Mouse (Mus musculus) heart, embryonic 14.5 days (tissue): ENCODE data around the gene Ccdc155. TPM values are rescaled to one million over a fixed set of nuclear protein-coding genes. Genes with fewer than 3 reads are reported as not detected.

Experiments
- ATAC-seq: fragments of 200-750 bp; cut with Nextera tagmentation; 2 replicates; pipeline ENCODE4 v1.8.0; 2017; ENCODE audit warnings: low read depth, moderate TSS enrichment; ENCODE audit not compliant: insufficient number of reproducible peaks, insufficient read depth, low FRiP score
- H3K27ac ChIP-seq, 2 experiments: fragments of 200-500 bp in 1 of 2; fragments of 300-500 bp in 1 of 2; sonication (generic) in 1 of 2; replicated peaks in 1 of 2; 2 replicates each; pipeline ENCODE4 v1.5.1; 2012 to 2014; ENCODE audit warnings: low read depth in 2 of 2, low read length in 2 of 2, control low read depth in 1 of 2, mild to moderate bottlenecking in 1 of 2, mixed read lengths in 1 of 2; ENCODE audit not compliant: control insufficient read depth in 1 of 2, insufficient read depth in 1 of 2
- H3K27me3 ChIP-seq: fragments of 300-500 bp; sonication (generic); 2 replicates; pipeline ENCODE4 v1.6.1; 2014; ENCODE audit warnings: mild to moderate bottlenecking, low read length, control low read depth; ENCODE audit not compliant: control insufficient read depth, insufficient read depth
- H3K36me3 ChIP-seq: fragments of 300-500 bp; sonication (generic); 2 replicates; pipeline ENCODE4 v1.6.1; 2014; ENCODE audit warnings: mild to moderate bottlenecking, control low read depth, low read length, mixed read lengths; ENCODE audit not compliant: control insufficient read depth, insufficient read depth
- H3K4me1 ChIP-seq, 2 experiments: fragments of 200-500 bp in 1 of 2; fragments of 300-500 bp in 1 of 2; sonication (generic) in 1 of 2; 2 replicates each; pipeline ENCODE4 v1.6.1; 2012 to 2014; ENCODE audit warnings: low read length in 2 of 2, control low read depth in 1 of 2, mixed read lengths in 1 of 2; ENCODE audit not compliant: control insufficient read depth in 2 of 2, insufficient read depth in 2 of 2
- H3K4me2 ChIP-seq: fragments of 300-500 bp; sonication (generic); 2 replicates; pipeline ENCODE4 v1.6.1; 2014; ENCODE audit warnings: mild to moderate bottlenecking, low read length
- H3K4me3 ChIP-seq, 2 experiments: fragments of 200-500 bp in 1 of 2; fragments of 300-500 bp in 1 of 2; sonication (generic) in 1 of 2; 2 replicates each; pipeline ENCODE4 v1.5.1; 2012 to 2014; ENCODE audit warnings: low read length in 2 of 2, mild to moderate bottlenecking in 2 of 2, control low read depth in 1 of 2, low read depth in 1 of 2, moderate library complexity in 1 of 2; ENCODE audit not compliant: control insufficient read depth in 1 of 2, insufficient read depth in 1 of 2
- H3K9ac ChIP-seq: fragments of 300-500 bp; sonication (generic); 2 replicates; pipeline ENCODE4 v1.6.1; 2014; ENCODE audit warnings: mild to moderate bottlenecking, low read length
- H3K9me3 ChIP-seq: fragments of 300-500 bp; sonication (generic); 2 replicates; pipeline ENCODE4 v1.6.1; 2016; ENCODE audit warnings: low read length, control low read depth; ENCODE audit not compliant: control insufficient read depth
- WGBS: fragments of 180-500 bp; shearing (Covaris S2); extraction: QIAGEN DNeasy Blood & Tissue Kit; methylation state at CpG from one replicate; pipeline ENCODE4 v1.1.7; 2014; 5-methylcytosine and 5-hydroxymethylcytosine counted together
- polyA plus RNA-seq: library from polyadenylated mRNA; unstranded; fragments of >200 nt; fragmentation: Nextera tagmentation; extraction: Ambion mirVana; gene quantifications from 2 replicates; pipeline ENCODE4 v1.2.1, GENCODE M21; 2014

Gene Ccdc155
- polyA plus RNA-seq, 1 experiment from 2014 or later = 0.32 TPM

DNA sequence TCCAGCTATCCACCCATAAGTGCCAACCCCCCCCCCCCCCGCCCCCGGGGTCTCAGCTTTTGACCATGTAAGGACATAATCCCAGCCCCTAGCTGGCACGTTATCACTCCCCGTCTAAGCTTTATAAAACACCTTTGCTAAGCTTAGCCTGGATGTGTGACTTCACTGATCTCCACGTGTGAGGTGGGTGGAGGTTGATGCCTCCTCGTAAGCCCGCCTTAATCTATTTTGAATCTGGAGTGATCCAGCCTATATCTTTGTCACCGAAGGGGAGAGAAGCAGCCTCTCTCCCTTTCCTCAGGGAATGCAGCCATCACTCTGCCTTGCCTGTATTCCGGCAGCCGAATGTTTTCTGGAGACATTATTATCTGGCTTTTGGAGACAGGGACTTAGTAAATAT is 2.0 kb downstream of the Ccdc155 start:
- Histone ChIP-seq H3K27ac (no peak overlapping the region), H3K4me1 (peaks cover 0 to 6% of the 10 kb centered on the region in 2 experiments; a peak in 1 of 4 replicates), H3K4me2 (no peak overlapping the region), H3K9ac (no peak overlapping the region; the same call in 1 of the 2 replicates), H3K36me3 (no peaks in the 10 kb centered on the region), H3K9me3 (no peaks in the 10 kb centered on the region), H3K4me3 (no peak overlapping the region), H3K27me3 (no peaks in the 10 kb centered on the region)
- no peak for ATAC-seq
- 19% methylated on average over 10 of the region's 10 CpGs for WGBS

DNA sequence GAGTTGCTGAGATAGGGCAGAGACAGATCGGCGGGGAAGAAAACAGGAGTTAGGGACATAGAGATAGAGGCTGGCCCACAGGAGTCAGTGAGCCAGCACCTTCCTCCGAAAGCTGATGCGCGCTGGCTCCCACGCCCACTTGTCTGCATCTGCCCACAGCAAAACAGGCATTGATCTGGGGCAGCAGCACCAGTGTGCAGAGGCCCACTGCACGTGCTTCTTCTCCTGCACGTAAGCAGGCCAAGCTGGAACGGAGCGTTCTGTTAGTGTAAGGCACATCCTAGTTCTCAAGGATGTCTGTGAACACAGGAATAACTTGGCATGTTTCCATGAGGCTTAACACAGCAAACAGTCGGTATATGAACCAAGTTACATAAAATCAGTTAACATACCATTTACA is 5.7 kb downstream of the Ccdc155 start:
- H3K4me1 ChIP-seq = peaks cover 6 to 11% of the 10 kb centered on the region in 2 experiments; a peak in 1 of 4 replicates
- H3K4me3 ChIP-seq = no peak overlapping the region
- H3K9ac ChIP-seq = no peak overlapping the region
- H3K9me3 ChIP-seq = no peaks in the 10 kb centered on the region
- H3K36me3 ChIP-seq = no peaks in the 10 kb centered on the region
- no peak overlapping the region for H3K4me2 ChIP-seq
- H3K27me3 ChIP-seq = no peaks in the 10 kb centered on the region; the same call in 1 of the 2 replicates
- 72% methylated on average over 11 of the region's 11 CpGs for WGBS
- no peak for ATAC-seq
- H3K27ac ChIP-seq = no peak overlapping the region

DNA sequence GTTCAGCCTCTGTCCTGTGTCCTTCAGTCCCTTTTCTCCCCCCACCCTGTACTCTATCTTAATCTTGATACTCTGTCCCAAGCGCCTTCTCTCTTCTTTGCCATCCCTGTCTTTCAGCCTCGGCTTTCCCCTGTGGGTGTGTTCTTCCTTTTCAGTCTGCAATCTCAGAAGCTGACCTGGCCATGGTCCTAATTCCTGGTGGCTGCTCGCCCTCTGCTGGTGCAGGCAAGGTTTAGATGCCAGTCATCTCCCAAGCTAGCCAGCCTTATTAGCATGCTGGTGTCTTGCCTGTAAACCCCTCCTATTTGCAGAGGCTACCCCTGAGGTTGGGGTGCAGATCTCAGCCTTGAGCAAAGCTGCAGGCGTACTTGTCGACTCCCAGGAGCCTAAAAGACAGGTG is 6.3 kb downstream of the Ccdc155 start:
- Histone ChIP-seq H3K27ac (no peak overlapping the region), H3K27me3 (peaks cover 1% of the 10 kb centered on the region; the same call in 1 of the 2 replicates), H3K9ac (no peak overlapping the region), H3K4me3 (no peak overlapping the region), H3K4me1 (peaks cover 6 to 11% of the 10 kb centered on the region in 2 experiments; a peak in 1 of 4 replicates), H3K4me2 (no peak overlapping the region), H3K9me3 (no peaks in the 10 kb centered on the region), H3K36me3 (no peaks in the 10 kb centered on the region)
- 4% methylated on average over 5 of the region's 5 CpGs for WGBS
- ATAC-seq = no peak

DNA sequence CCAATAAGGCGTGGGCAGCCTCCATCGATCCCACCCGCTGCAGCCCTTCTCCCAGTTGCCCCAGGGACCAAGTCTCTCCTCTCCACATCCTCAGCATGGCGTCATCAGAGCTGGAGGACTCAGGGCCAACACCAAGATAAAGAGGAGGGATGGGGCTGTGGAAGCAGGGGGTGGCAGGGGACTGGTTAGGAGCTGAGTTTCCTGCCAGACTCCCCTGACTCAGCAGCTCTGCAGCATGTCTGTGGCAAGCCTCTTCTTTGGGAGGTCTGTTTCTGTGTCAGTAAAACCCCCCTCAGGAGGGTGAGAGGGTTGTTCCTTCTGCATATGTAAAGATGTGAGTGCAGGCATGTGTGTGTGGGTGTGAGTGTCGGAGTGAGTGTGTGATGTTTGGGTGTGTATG is 7.7 kb downstream of the Ccdc155 start:
- ATAC-seq = no peak
- H3K9me3 ChIP-seq = no peaks in the 10 kb centered on the region
- WGBS = 71% methylated on average over 5 of the region's 5 CpGs
- H3K4me1 ChIP-seq = peaks cover 9 to 12% of the 10 kb centered on the region in 2 experiments; a peak in 2 of 4 replicates
- H3K27me3 ChIP-seq = peaks cover 3% of the 10 kb centered on the region; the same call in 1 of the 2 replicates
- no peak overlapping the region for H3K27ac ChIP-seq
- no peaks in the 10 kb centered on the region for H3K36me3 ChIP-seq
- no peak overlapping the region for H3K9ac ChIP-seq
- H3K4me2 ChIP-seq = no peak overlapping the region
- H3K4me3 ChIP-seq = no peak overlapping the region

DNA sequence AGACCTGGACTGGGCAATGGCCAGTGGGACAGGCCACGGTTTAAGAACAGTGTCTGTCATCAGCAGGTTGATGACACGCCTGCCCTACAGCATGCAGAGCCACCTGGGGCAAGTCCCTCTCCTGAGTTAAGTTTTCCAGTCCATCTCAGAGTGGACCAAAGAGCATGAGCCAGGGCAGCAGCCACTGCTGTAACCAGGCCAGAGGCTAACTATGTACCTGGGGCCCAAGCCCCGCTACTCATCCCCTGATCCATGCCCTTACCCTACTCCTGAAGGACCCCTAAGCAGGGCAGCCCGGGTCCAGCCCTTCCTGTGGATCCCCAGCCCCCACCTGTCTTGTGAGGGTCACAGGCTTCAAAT is 8.5 kb downstream of the Ccdc155 start:
- WGBS = 78% methylated on average over 4 of the region's 4 CpGs
- Histone ChIP-seq H3K4me1 (peaks cover 15 to 16% of the 10 kb centered on the region in 2 experiments; a peak in 3 of 4 replicates), H3K36me3 (no peaks in the 10 kb centered on the region), H3K9me3 (no peaks in the 10 kb centered on the region), H3K4me2 (no peak overlapping the region), H3K4me3 (no peak overlapping the region), H3K9ac (no peak overlapping the region), H3K27me3 (peaks cover 4% of the 10 kb centered on the region; the same call in 1 of the 2 replicates), H3K27ac (no peak overlapping the region)
- no peak for ATAC-seq

DNA sequence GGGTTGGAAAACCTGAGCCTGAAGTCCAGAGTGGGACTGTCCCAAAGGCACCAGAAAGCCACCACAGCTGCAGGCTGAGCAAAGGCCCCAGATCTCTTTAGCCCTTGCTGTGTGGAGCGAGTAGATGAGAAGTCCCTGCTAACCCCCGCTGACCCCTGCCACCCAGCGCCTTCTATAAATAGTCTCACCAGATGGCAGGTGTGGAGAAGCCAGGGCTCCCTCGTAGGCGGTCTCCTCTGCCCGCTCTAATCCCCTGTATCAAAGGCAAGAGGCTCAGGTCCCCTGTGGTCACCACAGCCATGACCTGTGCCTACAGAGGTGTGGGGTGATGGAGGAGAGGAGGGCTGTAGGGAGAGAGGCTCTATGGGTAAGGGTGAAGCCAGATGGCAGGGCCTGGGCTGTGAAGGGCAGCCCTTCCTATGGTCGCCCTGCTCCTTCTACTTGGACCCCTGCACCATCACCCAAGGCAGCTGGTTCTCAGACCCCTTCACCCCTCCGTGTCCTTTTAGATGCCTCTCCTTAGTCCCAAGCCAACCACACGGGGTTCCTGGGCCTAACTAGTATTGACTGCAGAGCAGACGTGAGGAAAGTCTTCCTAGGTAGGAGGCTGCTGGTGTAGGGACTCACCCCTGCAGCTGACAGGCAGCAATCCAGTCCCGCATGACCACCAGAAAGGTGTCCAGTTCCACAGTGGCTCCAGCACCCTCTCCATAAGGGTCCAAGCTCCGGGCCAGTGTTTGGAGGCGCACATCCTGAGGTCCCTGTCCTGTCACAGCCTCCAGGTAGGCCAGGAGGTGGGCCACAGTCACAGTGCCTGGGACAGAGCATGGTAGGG is 9.1 kb downstream of the Ccdc155 start:
- peaks cover 15 to 16% of the 10 kb centered on the region in 2 experiments; a peak in 3 of 4 replicates for H3K4me1 ChIP-seq
- no peak overlapping the region for H3K4me2 ChIP-seq
- H3K9ac ChIP-seq = no peak overlapping the region
- no peak overlapping the region for H3K4me3 ChIP-seq
- ATAC-seq = peak; percentile 6; the same call in 1 of the 2 replicates
- no peak overlapping the region for H3K27ac ChIP-seq
- H3K36me3 ChIP-seq = no peaks in the 10 kb centered on the region
- WGBS = 49% methylated on average over 13 of the region's 13 CpGs
- no peaks in the 10 kb centered on the region for H3K9me3 ChIP-seq
- H3K27me3 ChIP-seq = peaks cover 9% of the 10 kb centered on the region; the same call in 1 of the 2 replicates

DNA sequence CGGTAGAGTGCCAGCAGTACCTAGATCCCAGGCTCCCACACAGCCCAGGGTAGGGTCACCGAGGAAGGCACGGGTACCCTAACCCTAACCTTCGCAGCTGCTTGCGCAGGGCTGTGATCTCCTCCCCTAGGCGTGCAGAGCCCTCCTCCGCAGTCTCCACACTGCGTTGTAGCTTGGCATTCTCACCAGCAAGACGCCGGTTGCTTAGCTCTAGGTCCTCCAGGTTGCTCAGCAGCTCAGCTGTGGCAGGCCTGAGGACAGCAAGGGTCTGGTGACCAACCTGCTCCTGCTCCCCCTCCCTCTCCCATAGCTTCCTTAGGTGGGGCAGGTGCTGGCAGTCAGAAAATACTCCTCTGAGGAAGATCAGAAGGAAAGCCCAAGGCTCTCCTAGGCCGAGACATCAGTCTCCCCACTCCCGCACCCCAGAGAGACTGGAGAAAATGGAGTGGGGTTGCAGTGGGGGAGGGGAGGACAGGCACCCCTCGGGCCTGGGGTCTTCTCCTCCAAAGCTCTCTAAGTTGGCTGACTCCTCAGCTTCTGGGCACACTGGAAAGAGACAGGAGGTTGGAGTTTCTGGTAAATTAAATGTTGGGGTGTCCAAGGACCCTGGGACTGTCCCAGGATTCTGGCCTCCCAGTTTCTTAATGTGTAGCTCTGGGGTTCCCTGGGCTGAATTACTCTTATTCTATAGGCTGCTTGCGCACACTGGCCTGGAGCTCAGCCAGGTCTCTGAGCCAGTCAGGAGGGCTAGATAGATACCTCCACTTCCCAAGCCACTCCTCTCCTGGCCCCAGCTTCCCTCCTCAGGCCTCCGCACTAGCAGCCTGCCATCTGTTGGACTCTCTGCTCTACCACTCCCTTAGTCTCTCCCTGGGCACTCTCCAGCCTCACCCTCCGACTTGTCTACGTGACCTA is 10.6 kb downstream of the Ccdc155 start:
- WGBS = 76% methylated on average over 17 of the region's 17 CpGs
- ATAC-seq = no peak
- H3K9ac ChIP-seq = no peak overlapping the region

More for the DNA sequence above, 10.6 kb downstream of the Ccdc155 start:
- no peak overlapping the region for H3K27ac ChIP-seq
- H3K27me3 ChIP-seq = peaks cover 22% of the 10 kb centered on the region
- H3K4me1 ChIP-seq = peaks cover 15 to 16% of the 10 kb centered on the region in 2 experiments; a peak in 3 of 4 replicates
- H3K36me3 ChIP-seq = no peaks in the 10 kb centered on the region
- no peaks in the 10 kb centered on the region for H3K9me3 ChIP-seq
- no peak overlapping the region for H3K4me3 ChIP-seq
- no peak overlapping the region for H3K4me2 ChIP-seq
